Mouse (Mus musculus) monocyte, adult 59 days (primary cell): ENCODE data around the gene Rnf144b. TPM values are rescaled to one million over a fixed set of nuclear protein-coding genes. Genes with fewer than 3 reads are reported as not detected.

Experiments
- total RNA-seq, 2 experiments: library from RNA; stranded (reverse); gene quantifications; one replicate each; pipeline ENCODE4 v1.2.4; 2023

The Rnf144b gene
- 10 to 100 TPM; 15.6 to 16.2 TPM for total RNA-seq

GRCm38 (mm10) chr13:47122537-47123430 is at the start of gene Rnf144b:
TSS of gene Rnf144b (plus strand) at chr13:47122656.

GRCm38 (mm10) chr13:47105711-47106579 is 16.5 kb upstream of the Rnf144b start, which contains the start of gene Dek:
TSS of gene Dek (minus strand) at chr13:47106201.

Other genes with a start within 250 kb of the Rnf144b start
- gene Kif13a, start 192.8 kb upstream of the Rnf144b start, total RNA-seq, result 10 to 100 TPM; 30.7 to 35.6 TPM
- gene Nhlrc1, start 107.8 kb upstream of the Rnf144b start, total RNA-seq, result 1 to 10 TPM in 1 of 2 experiments, under 1 TPM in 1; 0.52 to 1.5 TPM
- gene Kdm1b, start 79.2 kb upstream of the Rnf144b start, total RNA-seq, result 10 to 100 TPM; 11.4 to 12.3 TPM
- 1 to 10 TPM; 4.7 to 7.2 TPM for gene Tpmt, start 77.9 kb upstream of the Rnf144b start, total RNA-seq
- gene Dek, start 16.5 kb upstream of the Rnf144b start, total RNA-seq, result 100 to 1,000 TPM; 105 to 137 TPM